Mouse (Mus musculus) embryonic fibroblast, embryonic 13.5 days (primary cell): ENCODE results near the gene Mindy4b-ps.

Experiments used
- CTCF ChIP-seq: IDR thresholded peaks from 2 replicates; pipeline ENCODE4 v1.5.1; 2011; ENCODE audit warnings: mild to moderate bottlenecking, control low read depth, low read length, moderate library complexity, borderline replicate concordance; ENCODE audit not compliant: insufficient read depth
- POLR2A ChIP-seq: IDR thresholded peaks from 2 replicates; pipeline ENCODE4 v1.6.1; 2011; ENCODE audit warnings: low read depth, mild to moderate bottlenecking, control low read depth, low read length, moderate library complexity

- TF ChIP-seq POLR2A (no peak), CTCF (no peak)
Observed at GRCm38 (mm10) chr3:58748724-58749123, 73.4 kb downstream of the Mindy4b-ps start.
